Mouse (Mus musculus): Measurements from ENCODE around the gene Arsg. TPM values are rescaled to one million over a fixed set of nuclear protein-coding genes. Genes with fewer than 3 reads are reported as not detected.
"Not testable (repeated sequence)": the region's sequence is repeated elsewhere in the genome, so short reads cannot be mapped to it uniquely, and the experiment has no call there.

Arsg gene
- polyA plus RNA-seq, 1 experiment = 3.7 TPM

DNA sequence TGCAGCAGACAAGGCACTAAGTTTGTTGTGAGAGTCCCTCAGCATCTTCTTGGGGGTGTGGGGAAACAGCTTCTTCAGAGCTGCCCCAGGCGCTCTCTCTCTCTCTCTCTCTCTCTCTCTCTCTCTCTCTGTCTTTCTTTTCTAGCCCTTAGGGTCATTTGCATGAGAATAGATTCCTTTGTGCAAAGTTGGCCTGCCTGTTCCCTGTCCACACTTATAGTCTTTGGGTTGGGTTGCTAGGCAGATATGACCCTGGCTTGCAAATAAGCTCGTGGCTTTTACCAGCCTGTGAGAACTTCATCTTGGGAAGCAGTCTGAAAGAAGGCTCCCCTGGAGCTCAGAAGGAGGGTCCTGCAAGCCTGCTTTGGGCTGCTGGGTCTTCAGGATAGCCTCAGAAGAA lies 3.1 kb downstream of the Arsg start:
- Histone ChIP-seq H3K4me3 (ENCODE audit: insufficient read depth, low read depth, low read length) (no peak overlapping the region), H3K4me1 (ENCODE audit: control insufficient read depth, insufficient read depth, insufficient read length, low read length) (peaks cover 2% of the 10 kb centered on the region; the same call in 1 of the 2 replicates), H3K27ac (replicated peaks; ENCODE audit: low read depth, low read length) (no peak overlapping the region)

GRCm38 (mm10) chr11:109476653-109477052 lies 3.5 kb downstream of the Arsg start:
- no peak overlapping the region for H3K4me3 ChIP-seq (ENCODE audit: insufficient read depth, low read depth, low read length)
- H3K4me1 ChIP-seq (ENCODE audit: control insufficient read depth, insufficient read depth, insufficient read length, low read length) = peaks cover 2% of the 10 kb centered on the region; the same call in 1 of the 2 replicates
- H3K27ac ChIP-seq (replicated peaks; ENCODE audit: low read depth, low read length) = no peak overlapping the region

DNA sequence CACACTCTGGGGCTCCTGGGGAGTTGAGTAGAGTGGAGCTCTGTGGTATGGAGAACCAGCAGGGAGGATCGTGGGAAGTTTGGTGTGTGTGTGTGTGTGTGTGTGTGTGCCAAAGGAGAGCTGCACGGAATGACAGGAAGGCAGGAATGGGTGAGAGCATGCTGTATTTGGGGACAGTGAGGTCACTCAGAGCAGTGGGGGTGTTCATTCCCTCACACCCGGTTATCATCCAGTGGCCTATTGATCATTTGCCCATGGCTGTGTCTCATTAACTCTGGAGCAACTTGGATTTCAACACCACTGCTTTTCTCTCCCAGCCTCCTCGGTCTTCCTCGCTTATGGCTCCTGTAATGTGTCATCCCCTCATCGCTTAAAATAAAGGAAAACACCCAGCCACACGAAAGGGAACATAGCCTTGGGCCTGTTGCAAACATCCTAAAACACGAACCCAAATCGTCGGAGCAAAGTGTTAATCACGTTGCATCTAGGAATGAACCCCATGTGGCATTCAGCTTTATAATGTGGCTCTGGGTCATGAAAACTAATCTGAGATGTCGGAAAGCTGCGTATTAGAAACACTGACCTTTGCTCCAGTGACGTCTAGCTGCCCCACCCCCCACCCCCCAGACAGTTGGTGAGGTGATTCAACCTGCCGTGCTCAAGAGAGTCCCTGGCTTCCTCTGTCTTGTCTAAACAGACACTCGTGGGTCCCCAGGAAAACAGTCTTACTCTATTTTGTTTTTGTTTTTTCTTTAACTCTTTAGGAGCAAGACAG lies 4.6 kb downstream of the Arsg start:
- Histone ChIP-seq H3K27ac (replicated peaks; ENCODE audit: low read depth, low read length) (no peak overlapping the region), H3K4me1 (ENCODE audit: control insufficient read depth, insufficient read depth, insufficient read length, low read length) (peaks cover 2% of the 10 kb centered on the region; the same call in 1 of the 2 replicates), H3K4me3 (ENCODE audit: insufficient read depth, low read depth, low read length) (no peak overlapping the region)

DNA sequence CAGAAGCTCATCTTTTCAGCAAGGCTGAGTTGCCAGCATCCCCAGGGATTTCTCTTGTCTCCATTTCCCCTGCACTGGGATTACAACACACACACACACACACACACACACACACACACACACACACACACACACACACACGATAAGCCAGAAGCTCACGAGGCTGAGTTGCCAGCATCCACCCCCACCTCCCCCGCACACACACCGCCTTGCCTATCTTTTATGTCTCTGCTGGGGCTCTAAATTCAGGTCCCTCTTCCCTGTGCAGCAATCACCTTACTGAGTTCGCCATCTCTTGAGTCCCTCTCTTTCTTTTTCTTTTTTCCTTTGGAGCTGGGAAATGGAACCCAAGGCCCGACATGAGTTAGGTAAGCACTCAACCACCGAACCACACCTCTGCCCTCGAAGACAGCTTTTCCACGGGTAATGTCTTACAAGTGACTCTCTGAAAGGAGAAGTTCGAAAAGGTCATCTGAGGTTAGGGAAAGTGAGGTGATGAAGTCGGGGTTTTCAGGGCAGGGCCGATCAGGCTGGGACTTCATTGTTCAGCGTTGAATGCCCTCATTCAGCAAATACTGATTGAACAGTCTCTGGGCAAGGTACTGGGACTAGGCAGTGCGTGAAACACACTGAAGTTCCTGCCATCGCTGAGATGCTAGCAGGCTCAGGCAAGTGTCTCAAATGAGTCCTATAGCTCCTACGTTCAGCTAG lies 6.6 kb downstream of the Arsg start:
- Histone ChIP-seq H3K27ac (replicated peaks; ENCODE audit: low read depth, low read length) (no peak overlapping the region), H3K4me1 (ENCODE audit: control insufficient read depth, insufficient read depth, insufficient read length, low read length) (peaks cover 2% of the 10 kb centered on the region; the same call in 1 of the 2 replicates), H3K4me3 (ENCODE audit: insufficient read depth, low read depth, low read length) (no peak overlapping the region)

GRCm38 (mm10) chr11:109480440-109480839 lies 7.3 kb downstream of the Arsg start:
- H3K4me1 ChIP-seq (ENCODE audit: control insufficient read depth, insufficient read depth, insufficient read length, low read length) = peaks cover 6% of the 10 kb centered on the region
- H3K4me3 ChIP-seq (ENCODE audit: insufficient read depth, low read depth, low read length) = no peak overlapping the region
- no peak overlapping the region for H3K27ac ChIP-seq (replicated peaks; ENCODE audit: low read depth, low read length)

DNA sequence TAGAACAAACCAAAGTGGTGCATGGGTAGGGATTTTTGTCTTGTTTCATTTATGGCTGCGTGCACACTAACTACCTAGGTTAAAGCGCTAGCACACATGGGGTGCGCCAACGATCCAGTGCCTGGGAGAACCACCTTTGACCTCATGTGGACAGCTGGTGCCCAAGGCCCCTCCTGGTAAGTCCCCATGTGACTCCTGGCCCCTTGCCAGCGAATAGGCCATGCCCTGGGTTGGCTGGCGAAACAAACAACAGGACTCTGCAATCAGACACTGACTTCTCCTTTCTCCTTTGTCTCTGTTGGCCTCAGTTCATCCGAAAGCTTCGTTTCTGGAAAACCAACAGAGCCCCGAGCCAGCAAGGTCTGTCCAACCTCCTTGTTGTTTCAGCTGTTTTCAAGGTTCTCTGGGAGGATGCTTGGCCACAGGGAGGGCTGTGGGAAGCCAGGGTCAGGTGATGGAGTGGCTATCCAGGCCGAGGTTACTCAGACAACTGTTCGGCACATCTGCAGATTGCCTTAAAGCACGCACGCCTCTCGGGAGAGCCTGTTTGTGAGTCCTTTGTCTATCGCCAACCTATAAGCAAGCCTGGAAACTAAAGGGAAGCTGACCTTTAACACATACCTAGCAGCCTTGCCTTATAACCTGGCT lies 12.3 kb downstream of the Arsg start:
- no peak overlapping the region for H3K4me3 ChIP-seq (ENCODE audit: insufficient read depth, low read depth, low read length)
- H3K27ac ChIP-seq (replicated peaks; ENCODE audit: low read depth, low read length) = no peak overlapping the region

GRCm38 (mm10) chr11:109487111-109487510 lies 13.9 kb downstream of the Arsg start:
- Histone ChIP-seq H3K4me3 (ENCODE audit: insufficient read depth, low read depth, low read length) (no peak overlapping the region), H3K4me1 (ENCODE audit: control insufficient read depth, insufficient read depth, insufficient read length, low read length) (peaks cover 9% of the 10 kb centered on the region), H3K27ac (replicated peaks; ENCODE audit: low read depth, low read length) (no peak overlapping the region)

More for the DNA sequence above, 12.3 kb downstream of the Arsg start:
- peaks cover 11% of the 10 kb centered on the region for H3K4me1 ChIP-seq (ENCODE audit: control insufficient read depth, insufficient read depth, insufficient read length, low read length)

DNA sequence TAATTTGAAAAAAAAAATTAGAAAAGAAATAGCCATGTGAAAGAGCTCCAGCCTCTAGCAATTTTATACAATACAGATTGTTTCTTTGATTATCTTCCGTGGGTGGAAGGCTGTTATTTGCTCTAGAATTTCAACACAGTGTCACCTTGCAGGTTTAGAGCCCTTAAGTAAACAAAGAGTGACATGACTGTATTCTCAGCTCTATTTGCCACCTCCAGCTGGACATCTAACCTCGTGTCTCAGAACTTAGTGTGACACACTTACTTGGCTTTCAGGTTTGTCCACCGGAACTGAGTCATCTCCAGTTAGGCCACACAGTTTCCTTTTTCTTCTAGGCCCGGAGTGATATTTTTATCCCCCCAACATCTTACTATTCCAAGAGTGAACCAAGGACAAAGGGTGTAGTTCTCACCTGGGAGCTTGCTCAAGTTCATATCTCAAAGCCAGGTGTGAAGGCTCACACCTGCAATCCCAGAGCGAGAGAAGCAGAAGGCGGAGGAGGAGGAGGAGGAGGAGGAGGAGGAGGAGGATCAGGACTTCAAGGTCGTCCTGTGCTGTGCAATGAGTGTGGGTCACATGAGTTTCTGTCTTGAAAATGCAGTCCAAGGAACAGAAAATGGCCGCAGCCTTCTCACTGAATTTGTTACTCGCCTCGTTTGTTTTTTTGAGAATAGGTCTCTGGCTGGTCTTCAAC lies 15.0 kb downstream of the Arsg start:
- H3K4me1 ChIP-seq (ENCODE audit: control insufficient read depth, insufficient read depth, insufficient read length, low read length) = peaks cover 9% of the 10 kb centered on the region
- H3K4me3 ChIP-seq (ENCODE audit: insufficient read depth, low read depth, low read length) = no peak overlapping the region
- H3K27ac ChIP-seq (replicated peaks; ENCODE audit: low read depth, low read length) = no peak overlapping the region

DNA sequence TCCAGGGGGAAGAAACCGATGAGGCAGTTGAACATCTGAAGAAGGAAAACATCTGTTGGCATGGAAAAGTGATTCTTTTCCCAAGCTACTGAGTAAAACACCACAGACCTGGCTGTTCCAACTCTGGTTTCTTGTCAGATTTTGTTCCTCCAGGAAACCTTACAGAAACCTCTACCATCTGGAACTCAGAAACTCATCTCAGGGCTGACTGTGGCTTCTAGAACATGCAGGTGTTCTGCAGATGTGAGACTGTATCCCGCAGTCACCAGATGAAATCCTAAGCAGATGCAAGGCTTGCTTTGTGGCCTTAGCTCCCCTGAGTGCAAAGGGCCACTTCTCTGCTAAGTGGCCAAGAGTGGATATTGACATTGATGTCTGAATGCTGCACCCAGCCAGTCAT lies 16.6 kb downstream of the Arsg start:
- Histone ChIP-seq H3K4me1 (ENCODE audit: control insufficient read depth, insufficient read depth, insufficient read length, low read length) (peaks cover 9% of the 10 kb centered on the region), H3K4me3 (ENCODE audit: insufficient read depth, low read depth, low read length) (no peak overlapping the region), H3K27ac (replicated peaks; ENCODE audit: low read depth, low read length) (no peak overlapping the region)

DNA sequence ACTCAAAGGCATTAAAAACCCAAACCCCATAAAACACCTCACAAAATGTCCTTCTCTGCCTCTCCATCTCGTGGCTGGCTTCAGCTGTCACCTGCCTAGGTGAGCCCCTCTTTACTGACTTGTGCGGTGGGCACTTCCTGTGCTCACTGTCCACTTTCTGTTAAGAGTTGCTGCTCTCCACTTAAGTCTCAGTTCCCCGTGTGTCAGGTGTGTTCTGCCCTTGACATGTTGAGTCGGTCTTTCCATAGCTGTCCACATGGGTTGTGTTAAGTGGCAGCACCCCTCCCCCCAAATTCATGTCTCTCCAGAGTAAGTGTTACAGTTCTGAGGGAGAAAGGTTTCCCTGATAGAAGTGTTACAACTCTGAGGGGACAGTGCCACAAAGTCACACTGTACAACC lies 18.7 kb downstream of the Arsg start:
- no peak overlapping the region for H3K27ac ChIP-seq (replicated peaks; ENCODE audit: low read depth, low read length)
- no peaks in the 10 kb centered on the region for H3K4me1 ChIP-seq (ENCODE audit: control insufficient read depth, insufficient read depth, insufficient read length, low read length)
- no peak overlapping the region for H3K4me3 ChIP-seq (ENCODE audit: insufficient read depth, low read depth, low read length)

- not testable (repeated sequence) for H3K4me3 ChIP-seq (ENCODE audit: insufficient read depth, low read depth, low read length); H3K27ac ChIP-seq (replicated peaks; ENCODE audit: low read depth, low read length); H3K4me1 ChIP-seq (ENCODE audit: control insufficient read depth, insufficient read depth, insufficient read length, low read length)
Observed at GRCm38 (mm10) chr11:109492847-109493464, 19.8 kb downstream of the Arsg start.

GRCm38 (mm10) chr11:109494890-109495770 lies 22.0 kb downstream of the Arsg start:
- Histone ChIP-seq H3K4me3 (ENCODE audit: insufficient read depth, low read depth, low read length) (no peak overlapping the region), H3K4me1 (ENCODE audit: control insufficient read depth, insufficient read depth, insufficient read length, low read length) (peaks cover 12% of the 10 kb centered on the region; the same call in 1 of the 2 replicates), H3K27ac (replicated peaks; ENCODE audit: low read depth, low read length) (no peak overlapping the region)

DNA sequence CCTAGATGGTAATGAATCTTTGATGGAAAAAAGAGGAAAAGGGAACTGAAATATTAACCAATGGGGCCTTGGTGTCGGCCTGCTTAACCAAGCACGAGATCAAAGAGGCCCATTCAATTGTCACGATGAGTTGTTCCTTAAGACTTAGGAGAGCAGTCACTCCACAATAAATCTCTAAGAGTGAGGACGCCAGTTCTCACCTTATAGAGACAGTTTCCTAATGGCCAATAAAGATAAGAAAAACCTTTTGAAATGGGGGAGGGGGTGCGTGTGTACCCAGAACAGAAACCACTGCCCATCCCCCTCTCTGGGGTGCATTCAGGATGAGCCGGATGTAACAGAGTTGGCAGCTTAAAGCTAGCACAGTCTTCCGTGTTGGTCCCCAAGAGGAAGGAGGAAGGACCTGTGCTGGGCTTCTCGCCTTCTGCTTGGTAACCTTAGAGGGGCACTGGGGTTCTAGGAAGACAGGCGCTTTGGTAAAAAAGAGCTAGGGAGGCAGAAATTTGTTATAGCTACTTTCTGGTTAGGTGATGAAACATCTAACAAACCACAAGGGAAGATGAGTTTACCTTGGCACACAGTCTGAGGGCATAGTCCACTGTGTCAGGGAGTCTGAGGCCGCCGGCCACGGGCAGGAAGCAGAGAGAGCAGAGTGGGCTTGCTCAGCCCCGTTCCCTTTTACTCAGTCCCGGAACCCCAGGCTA lies 22.7 kb downstream of the Arsg start:
- H3K4me3 ChIP-seq (ENCODE audit: insufficient read depth, low read depth, low read length) = no peak overlapping the region
- H3K4me1 ChIP-seq (ENCODE audit: control insufficient read depth, insufficient read depth, insufficient read length, low read length) = peaks cover 12% of the 10 kb centered on the region; the same call in 1 of the 2 replicates
- no peak overlapping the region for H3K27ac ChIP-seq (replicated peaks; ENCODE audit: low read depth, low read length)

Data from brown adipose tissue, adult 24 weeks (tissue).